Mouse (Mus musculus): ENCODE data around the gene Ppef2. TPM values are rescaled to one million over a fixed set of nuclear protein-coding genes. Genes with fewer than 3 reads are reported as not detected.

Ppef2 gene
- total RNA-seq, 2 experiments from 2014 or later, result not detected

DNA sequence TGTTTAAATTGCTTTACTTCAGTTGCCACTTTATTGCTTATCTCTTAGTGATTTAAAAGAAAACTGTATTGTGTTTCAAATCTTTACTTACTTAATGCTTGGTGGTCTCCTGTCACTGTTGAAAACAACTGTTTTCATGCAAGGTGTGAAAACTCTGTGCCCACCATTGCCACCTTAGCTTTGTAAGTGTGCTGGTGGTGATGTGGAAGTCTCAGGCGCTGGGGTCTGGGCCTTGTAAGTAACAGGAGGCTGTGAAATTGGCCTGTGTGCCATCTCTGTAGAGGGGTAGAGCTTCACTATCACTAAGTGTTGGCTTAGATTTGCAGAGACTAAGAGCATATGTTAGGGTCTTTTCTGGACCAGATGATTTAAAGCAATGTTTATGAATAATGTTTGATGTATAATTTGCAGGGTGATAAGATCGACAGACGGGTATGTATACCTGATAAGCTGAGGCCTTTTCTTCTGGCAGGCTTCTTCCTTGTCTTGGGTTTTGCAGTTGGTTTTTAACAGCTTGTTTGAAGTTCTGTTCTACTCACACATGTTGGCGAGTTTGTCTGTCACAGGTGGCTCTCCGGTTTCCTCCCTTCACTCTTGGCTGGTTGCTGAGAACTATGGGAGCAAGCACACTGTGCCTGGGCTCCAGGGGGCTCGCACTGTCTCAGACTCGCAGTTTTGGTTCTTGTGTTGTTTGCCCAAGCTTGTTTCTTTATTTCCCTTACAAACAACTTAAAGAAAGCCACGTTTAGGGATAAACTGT, 72.8 kb downstream of the Ppef2 start:
- no peak for DNase-seq

Other genes starting within 250 kb of the Ppef2 start
- 1 to 10 TPM; 2.2 to 2.4 TPM for gene Cdkl2, start 212.4 kb downstream of the Ppef2 start, total RNA-seq (2021)
- 10 to 100 TPM; 81.1 to 82.9 TPM for gene G3bp2, start 172.6 kb downstream of the Ppef2 start, total RNA-seq (2021)
- gene Uso1, start 118.3 kb downstream of the Ppef2 start, total RNA-seq (2021), result 10 to 100 TPM; 46.4 to 47.3 TPM
- not detected for gene U90926, start 40.9 kb downstream of the Ppef2 start, total RNA-seq (2021)
- 10 to 100 TPM in 1 of 2 experiments, 1 to 10 TPM in 1; 9.9 to 11.3 TPM for gene Naaa, start 21.9 kb upstream of the Ppef2 start, total RNA-seq (2021)
- 10 to 100 TPM; 20.0 to 21.7 TPM for gene Sdad1, start 54.2 kb upstream of the Ppef2 start, total RNA-seq (2021)
- under 1 TPM; 0.26 to 0.74 TPM for gene Cxcl9, start 71.8 kb upstream of the Ppef2 start, total RNA-seq (2021)
- gene Art3, start 75.5 kb upstream of the Ppef2 start, total RNA-seq (2021), result 100 to 1,000 TPM; 284 to 319 TPM
- under 1 TPM in 1 of 2 experiments, not detected in 1; 0.47 TPM for gene Cxcl10, start 92.6 kb upstream of the Ppef2 start, total RNA-seq (2021)
- 10 to 100 TPM; 29.0 to 29.2 TPM for gene Nup54, start 178.9 kb upstream of the Ppef2 start, total RNA-seq (2021)

Measured in heart, postnatal 4 days (tissue).